Mouse (Mus musculus) ES-E14 (cell line): ENCODE data around the gene Ell.

Experiments used
- CHD2 ChIP-seq: IDR thresholded peaks from 2 replicates; pipeline ENCODE4 v1.6.1; 2014; ENCODE audit warnings: mild to moderate bottlenecking, low read depth, low read length, inconsistent platforms
- ZC3H11A ChIP-seq: IDR thresholded peaks from 2 replicates; pipeline ENCODE4 v1.6.1; 2012; ENCODE audit warnings: low read depth, mild to moderate bottlenecking, inconsistent platforms, low read length, borderline replicate concordance

GRCm38 (mm10) chr8:70598283-70598682, 59.0 kb downstream of the Ell start:
- no peak for TF ChIP-seq ZC3H11A
- TF ChIP-seq CHD2, result no peak
